Mouse (Mus musculus): ENCODE data around the gene Plekha1.

Plekha1 gene

DNA sequence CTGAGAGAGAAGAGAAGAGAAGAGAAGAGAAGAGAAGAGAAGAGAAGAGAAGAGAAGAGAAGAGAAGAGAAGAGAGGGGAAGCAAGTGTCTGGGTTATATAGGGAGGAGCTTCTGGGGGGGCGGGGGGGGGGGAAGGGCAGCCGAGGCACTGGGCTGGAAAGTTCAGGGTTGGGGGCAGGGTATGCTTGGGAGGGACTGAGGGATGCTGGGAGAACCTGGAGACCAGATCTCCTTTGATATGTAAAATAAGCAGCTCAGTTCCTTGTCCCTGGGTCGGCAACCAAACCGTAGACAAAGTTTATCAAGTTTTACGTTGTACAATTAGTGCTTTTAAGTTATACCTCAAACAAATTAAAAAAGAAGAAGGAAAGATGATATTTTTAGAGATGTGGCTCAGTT lies 5.6 kb upstream of the Plekha1 start:
- DNase-seq (ENCODE audit: low spot score in 2 of 2), result no peak

DNA sequence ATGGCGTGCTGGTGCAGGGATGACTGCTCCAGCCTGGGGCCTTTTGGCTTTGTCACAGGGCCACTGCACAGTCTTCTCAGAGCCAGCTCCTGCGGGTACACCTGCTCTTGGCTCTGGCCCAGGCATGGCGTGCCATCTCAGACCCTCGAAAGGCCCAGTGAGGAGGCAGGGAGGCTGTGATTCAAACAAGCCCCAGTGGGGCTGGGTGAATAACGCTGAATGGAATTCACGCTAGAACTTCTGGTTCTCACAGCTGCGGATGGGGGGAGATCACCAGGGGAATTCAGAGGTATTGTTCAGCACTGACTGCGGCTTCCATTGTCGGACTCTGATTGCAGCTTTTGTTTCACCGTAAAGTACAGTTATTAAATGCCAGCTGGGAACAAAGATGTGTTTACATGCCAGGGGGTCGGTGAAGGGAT lies 4.8 kb upstream of the Plekha1 start:
- no peak for DNase-seq (ENCODE audit: low spot score in 2 of 2)

DNA sequence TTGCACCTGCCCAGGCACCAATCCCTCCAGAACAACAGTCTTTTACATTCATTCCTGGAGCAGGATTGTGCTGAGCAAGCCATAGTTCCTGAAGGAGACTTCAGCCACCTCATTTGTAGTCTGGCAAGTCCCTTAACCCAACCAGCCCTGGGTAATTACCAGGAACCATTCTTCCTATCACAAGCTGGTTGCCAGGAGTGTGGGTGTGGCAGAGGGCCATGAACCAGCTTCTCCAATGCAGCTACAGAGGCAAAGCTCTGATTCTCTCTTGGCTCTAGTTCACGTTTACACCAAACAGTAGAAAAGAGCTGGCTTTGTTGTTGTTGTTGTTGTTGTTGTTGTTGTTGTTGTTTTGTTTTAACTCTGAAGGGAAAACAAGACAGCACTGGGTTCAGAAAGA lies 3.1 kb upstream of the Plekha1 start:
- no peak for DNase-seq (ENCODE audit: low spot score in 2 of 2)

DNA sequence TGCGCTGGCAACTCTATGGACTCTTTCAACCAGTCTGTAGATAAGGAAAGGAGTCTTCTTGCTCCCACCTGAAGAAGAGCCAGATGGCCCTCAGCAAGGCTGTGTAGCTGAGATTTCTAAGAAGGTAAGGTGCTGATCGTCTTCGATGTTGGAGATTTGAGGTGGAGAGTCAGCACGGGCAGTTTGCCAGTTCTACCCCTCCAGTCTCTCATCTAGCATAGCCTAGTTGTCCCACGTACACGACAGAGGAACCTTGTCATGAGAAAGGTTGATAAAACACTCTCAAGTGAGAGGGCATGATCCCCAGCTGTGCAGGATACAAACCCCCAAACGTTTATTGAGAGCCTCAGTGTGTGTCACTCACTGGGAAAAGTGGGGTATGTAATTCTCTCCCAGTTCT lies 845 bp upstream of the Plekha1 start:
- no peak for DNase-seq (ENCODE audit: low spot score in 2 of 2)

DNA sequence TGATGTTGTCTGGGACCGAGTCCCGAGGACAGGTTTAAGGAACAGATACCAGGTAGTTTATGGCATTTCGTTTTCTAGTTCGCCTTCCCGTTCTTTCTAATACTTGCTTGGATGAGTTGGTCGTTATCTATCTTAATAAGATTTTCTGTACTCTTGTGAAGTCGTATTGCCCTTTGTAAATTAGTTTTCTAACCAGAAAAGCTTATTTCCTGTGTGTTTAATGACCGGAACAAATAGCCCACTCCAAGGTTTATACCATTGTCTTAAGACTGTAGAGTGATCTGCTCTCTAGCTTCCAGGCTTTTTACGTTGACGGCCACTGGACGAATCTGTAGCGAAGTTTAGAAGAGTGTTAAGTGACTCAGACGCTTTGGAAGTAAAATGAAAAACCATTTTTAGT lies 1.1 kb downstream of the Plekha1 start:
- no peak for DNase-seq (ENCODE audit: low spot score in 2 of 2)

DNA sequence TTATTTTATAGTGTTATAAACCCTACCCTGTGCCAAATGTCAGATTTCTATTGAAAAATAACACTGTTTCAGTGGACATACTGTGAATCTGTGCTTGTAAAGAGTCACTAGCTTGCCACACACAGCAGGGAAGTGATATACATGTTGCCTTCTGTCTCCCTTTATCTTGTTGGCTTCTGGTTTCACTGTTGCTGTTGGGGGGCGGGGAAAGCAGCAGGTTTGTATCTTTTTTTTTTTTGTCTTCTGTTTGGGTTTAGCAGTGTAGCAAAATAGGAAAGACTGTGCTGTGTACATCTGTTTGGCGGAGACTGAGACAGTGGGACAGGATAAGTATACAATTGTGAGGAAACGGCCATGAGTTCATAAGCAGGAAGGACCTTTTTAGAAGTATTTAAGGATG lies 1.7 kb downstream of the Plekha1 start:
- DNase-seq (ENCODE audit: low spot score in 2 of 2), result no peak

DNA sequence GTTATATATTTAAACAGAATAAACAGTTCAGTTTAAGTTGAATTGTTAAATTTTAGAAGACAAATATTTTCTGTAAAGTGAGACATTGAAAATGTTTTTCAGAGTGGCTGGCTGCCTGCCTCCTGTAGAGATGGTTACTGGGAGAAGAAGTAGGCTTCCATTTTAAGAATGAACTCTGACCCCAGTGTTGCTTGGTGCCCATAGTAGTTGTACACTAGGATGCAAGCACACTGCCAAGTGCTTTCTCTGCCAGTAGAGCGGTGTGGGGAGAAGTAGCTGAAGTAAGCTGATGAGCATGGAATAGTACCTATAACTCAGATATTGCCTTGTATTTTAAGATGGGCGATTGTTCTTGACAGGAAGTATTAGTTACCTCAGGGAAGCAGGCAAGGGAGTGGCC lies 18.6 kb downstream of the Plekha1 start:
- DNase-seq (ENCODE audit: low spot score in 2 of 2), result no peak

DNA sequence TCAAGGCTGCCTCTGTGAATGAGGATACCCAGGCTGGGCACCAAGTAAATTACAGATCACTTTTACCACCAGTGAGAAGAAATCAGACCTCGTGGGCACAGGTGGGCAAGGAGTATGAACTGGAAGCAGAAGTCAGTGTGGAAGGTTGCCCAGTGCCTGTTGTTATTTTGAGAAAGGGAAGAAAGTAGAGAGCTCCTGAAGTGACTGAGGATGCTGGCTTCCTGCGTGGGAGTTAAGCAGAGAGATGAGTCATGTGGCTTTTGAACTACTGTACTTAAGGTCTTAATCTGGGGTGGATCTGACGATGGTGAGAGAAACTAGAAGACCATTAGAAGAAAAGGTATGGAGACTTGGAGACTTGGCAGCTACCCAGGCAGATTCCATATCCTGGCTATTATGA lies 20.7 kb downstream of the Plekha1 start:
- no peak for DNase-seq (ENCODE audit: low spot score in 2 of 2)

DNA sequence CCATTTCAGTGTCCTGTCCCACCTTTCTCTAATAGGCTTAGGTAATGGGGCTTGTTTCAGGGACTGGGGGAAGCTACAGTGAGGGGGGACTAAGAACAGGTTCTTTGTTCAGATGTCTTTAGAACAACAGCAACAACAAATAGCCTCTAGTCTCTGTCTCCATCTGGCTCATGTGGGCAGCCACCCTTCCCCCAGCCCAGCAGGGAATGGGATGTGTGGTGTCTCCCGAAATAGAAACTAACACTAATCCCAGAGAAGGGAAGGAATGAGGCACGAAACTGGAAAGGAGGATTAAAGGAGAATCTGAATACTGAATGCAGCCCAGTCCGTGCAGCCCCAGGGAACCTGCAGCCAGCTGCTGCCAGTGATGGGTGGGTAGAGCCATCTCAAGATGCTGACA lies 22.4 kb downstream of the Plekha1 start:
- no peak for DNase-seq (ENCODE audit: low spot score in 2 of 2)

DNA sequence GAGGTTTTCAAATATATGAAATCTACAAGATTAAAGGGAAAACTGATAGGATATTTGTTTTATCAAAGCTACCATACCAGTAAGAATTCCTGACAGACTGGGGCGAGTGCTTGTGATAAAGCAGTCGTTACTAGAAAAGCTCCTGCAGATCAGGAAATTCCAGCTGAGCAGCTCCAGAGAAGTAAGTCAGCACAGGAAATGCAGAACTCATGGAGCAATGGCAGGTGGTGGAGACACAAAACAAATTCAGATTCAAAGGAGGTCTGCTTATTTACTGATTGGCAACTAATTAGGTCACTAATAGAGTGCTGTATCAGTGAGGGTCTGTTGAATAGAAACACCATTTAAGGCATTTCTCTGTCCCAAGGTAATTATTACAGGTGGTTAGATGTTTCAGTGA lies 25.3 kb downstream of the Plekha1 start:
- no peak for DNase-seq (ENCODE audit: low spot score in 2 of 2)

DNA sequence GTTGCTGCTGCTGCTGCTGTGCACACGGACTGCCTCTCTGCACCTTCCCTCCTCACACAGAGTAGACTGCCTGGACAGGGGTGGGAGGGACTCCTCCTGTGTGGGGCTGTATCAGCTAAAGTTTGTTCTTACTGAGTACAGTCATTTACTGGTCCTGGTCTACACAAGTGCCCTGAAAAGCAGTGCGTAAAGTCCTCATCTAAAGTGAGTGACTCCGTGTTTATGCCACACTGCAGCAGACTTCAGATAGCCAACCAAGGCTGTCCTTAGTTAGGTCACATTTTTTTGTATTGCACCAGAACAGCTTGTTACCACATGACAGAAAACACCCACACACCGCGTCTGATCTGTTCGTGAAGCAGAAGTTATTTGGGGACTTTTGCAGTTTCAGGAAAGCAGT lies 27.4 kb downstream of the Plekha1 start:
- no peak for DNase-seq (ENCODE audit: low spot score in 2 of 2)

DNA sequence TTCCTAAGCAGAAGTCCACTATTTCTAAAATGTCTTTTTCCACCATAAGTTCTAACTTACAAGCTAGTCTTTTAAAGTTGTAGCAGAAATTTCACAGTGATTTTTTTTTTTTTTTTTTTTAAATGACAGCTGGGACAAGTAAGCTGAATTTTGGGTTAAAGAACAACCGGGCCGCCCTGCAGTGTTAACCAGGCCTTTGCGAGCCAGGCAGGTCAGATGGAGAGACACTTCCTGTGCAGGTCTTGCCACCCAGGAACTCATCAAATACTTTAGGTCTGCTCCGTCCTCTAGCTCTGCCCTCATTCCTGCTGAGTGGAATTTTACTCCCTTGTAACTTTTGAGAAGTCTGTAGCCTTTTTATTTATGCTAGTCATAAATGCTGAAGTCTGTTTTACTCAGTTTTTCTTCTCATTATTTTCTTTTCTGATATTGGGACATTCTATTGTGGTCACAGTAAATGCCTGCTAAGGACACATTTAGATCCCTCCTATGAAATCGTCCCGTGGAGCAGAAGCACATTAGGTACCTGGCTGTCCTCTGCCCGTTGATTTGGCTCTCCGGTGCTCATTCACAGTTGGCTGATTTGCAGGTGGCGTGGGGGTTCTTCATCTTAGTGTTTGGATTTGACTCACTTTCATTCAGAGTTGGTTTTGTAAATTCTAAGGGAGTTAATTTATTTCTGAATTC lies 29.5 kb downstream of the Plekha1 start:
- no peak for DNase-seq (ENCODE audit: low spot score in 2 of 2)

DNA sequence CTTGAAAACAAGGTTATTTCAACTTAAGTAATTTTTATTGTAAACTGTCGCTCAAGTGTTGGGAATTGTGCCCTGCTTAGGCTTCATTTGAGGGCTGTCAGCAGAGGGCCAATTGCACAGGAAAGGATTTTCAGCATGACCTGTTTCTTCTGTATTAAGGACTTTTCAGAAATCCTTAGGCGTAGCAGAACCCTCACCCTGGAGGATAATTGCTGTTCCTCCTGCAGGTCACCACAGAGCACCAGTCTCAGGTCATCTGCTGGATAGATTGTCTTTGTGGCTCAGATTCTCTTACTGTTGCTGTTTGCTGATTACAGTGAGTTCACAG lies 30.0 kb downstream of the Plekha1 start:
- DNase-seq (ENCODE audit: low spot score in 2 of 2), result no peak

DNA sequence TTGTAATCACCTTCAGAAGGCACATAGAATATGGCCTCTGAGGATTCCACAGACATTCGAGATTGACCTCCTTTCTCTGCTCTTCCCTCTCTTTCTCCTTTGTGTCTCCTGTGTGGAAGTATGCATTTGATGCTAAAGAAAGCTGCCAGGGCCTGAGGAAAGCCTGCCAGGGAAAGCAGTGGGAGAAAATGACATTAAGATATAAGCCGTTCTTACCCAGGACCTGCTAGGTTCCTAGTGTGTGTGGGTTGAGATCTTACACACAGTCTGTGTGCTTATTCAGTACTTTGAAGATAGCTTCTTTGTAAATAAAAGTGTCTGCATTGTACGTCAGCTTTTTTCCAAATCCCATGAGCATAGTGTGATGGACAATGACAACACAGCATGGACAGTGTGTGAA lies 30.5 kb downstream of the Plekha1 start:
- no peak for DNase-seq (ENCODE audit: low spot score in 2 of 2)

DNA sequence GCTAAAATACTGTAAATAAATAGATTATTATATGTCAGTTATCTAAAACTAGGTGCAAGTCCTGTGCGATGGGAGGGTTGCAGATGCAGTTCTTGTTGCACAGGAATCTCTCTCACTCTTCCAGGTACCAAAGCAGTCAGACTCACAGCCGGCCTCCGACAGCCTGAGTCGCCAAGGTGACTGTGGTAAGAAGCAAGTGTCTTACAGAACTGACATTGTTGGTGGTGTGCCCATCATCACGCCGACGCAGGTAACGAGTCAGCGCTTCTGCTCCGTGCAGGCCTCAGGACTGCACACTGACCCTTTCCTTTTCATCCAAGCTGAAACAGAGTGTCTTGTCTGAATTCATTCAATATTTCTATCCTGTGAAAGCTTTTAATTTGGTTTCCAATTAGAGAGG lies 31.6 kb downstream of the Plekha1 start:
- DNase-seq (ENCODE audit: low spot score in 2 of 2), result no peak

DNA sequence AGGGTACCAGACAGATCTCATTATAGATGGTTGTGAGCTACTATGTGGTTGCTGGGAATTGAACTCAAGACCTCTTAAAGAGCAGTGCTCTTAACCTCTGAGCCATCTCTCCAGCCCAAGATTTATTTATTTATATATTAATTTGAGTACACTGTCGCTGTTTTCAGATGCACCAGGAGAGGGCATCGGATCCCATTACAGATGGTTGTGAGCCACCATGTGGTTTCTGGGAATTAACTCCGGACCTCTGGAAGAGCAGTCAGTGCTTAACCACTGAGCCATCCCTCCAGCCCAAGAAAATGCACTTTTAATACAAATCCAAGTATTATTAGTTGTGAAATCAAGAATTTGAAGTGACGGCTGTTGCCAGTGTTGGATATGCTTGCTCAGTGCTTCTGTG lies 32.8 kb downstream of the Plekha1 start:
- no peak for DNase-seq (ENCODE audit: low spot score in 2 of 2)

DNA sequence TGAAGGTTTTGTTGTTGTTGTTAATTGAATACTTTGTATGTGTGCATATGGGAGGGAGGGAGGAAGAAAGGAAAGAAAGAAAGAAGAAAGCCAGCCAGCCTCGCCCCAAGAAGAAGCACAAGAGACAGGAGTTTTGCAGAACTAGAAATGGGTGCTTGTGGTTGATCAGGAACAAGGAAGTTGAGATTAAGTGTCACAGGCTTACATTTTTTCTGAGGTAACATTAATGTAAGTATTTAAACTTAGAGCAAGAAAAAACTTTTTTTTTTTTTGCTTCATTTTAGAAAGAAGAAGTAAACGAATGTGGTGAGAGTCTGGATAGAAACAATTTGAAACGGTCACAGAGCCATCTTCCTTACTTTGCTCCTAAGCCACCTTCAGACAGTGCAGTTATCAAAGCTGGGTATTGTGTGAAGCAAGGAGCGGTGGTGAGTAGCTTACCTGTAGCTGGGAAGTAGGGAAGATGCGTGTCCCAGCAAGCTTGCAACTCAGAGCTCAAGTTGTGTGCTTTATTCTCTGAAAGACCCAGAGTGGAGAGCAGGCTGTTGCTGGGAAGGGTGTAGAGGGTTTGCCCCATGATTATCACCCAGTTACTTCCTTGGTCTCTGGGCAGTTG lies 34.8 kb downstream of the Plekha1 start:
- no peak for DNase-seq (ENCODE audit: low spot score in 2 of 2)

DNA sequence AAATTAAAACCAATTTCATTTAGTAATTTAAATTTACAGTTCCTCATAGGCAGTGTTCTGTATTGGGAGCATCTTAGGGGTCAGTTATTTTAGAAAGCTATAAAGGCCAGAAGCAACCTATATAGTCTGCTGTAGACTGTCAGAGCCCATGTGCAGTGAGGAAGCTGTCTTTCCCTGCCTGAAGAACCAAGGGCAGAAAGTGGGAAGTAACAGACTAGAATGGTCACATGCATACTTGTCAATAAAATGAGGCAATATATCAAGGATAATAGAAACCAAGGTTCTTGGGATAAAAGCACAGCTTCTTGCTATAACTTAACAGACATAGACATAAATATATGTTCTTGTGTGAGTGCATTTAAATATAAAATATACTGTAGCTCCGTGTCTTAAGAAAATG lies 37.4 kb downstream of the Plekha1 start:
- DNase-seq (ENCODE audit: low spot score in 2 of 2), result no peak

DNA sequence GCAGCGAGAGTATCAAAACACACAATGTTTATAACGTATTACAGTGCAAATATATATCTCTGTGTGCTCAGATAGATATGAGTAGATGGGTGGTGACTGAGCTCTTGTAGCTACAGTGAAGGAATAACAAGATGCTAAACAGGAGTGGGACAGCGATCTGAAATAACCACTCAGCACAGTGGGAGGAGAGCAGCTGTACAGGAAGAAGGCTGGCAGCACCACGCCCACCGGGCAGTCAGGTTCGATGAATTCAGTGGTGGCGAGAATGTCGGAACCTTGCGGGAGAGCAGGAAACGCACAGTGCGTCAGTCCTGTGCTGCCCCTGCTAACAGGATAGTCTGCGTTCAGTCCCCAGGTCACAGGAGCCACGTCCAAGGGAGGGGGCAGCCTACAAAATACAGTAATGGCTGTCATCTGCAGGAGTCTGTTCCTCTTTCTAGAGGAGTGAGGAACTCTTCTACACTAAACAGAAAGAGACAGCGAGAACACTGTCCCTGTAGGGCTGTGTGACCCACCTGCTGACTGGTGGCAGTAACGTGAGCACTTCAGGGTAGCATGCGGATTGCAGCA lies 38.0 kb downstream of the Plekha1 start:
- DNase-seq (ENCODE audit: low spot score in 2 of 2), result no peak

DNA sequence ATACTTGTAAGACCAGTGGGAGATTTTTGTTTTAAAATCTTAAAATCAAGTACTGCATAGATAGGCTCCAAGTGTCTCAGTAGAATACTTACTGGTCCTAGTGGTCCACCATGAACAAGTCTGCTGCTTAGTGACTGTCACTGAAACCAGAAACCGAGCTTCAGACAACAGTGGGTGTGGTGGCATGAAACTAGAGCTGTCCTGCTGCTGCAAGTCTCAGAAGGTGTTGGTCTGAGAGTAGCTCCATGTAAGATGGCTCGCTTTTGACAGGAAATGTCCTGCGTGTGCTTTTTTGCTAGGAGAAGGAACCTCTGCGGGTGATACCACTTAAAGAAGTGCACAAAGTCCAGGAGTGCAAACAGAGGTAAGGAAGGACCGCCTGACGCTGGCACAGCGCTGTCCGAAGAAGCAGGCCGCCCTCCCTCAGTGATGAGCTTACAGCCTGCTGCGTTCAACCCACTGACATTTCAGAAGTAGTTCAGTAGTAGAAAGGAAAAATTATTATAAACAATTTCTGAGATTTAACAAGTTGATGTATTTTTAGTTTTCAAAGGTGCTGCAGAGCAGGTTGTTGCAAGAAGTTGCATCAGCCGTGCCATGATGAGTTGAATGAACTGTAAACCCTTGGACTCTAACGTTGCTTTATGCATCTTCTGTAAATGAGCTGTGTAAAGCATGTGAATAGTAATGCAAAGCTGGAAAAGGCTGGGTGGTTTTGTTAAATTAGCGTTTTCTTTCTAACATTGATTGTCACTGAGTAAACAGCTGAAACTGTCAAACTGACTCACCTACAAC lies 39.2 kb downstream of the Plekha1 start:
- no peak for DNase-seq (ENCODE audit: low spot score in 2 of 2)

DNA sequence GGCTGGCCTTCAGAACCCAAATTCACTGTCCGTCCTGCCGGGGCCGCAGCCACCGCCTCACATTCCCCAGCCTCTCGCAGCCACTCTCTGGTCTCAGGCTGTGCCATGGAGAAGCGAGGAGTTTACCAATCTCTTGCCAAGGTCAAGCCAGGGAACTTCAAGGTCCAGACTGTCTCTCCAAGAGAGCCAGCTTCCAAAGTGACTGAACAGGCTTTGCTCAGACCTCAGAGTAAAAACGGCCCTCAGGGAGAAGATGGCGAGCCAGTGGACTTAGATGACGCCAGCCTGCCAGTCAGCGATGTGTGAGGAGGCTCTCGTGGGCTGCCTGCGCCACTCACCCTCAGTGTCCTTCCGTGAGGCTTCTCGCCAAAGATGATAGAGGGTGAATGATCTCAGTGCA lies 45.3 kb downstream of the Plekha1 start:
- DNase-seq (ENCODE audit: low spot score in 2 of 2), result no peak

DNA sequence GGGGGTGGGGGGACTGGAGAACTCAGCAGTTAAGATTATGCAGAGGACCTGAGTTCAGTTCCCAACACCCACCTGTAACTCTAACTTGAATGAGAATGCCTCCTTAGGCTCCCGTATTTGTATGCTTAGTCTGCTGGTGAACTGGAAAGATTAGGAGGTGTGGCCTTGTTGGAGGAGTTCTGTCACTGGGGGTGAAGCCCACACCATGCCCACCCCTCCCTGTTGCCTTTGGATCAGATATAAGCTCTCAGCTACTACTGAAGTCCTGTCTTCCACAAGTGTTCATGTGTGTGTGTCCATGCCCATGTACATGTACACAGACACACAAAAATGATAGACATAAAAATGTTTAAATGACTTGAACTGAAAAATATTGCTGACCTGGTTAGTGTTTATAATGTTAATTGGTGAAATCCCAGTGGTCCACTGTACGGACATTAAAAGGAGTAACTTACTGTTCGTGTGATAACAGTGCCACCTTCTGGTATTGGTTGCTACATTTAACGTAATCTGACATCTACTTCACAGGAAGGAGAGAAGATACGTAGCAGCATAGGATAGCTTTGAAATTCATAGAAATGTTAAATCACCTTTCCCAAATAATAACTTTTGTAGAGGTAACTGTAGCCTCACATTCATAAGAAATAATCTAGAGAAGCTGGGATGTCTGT lies 49.3 kb downstream of the Plekha1 start:
- no peak for DNase-seq (ENCODE audit: low spot score in 2 of 2)

Measured in cerebellum, postnatal 4 days (tissue).